ENCODE assay signal across 9 mouse cellular contexts in genomic region chr9:46150116-46150515, GRCm38 (mm10).
DNase-seq lines count a peak whose midpoint lies in the region; ATAC-seq and TF ChIP-seq lines count a peak whose summit lies in the region.
"Had no signal": no experiment of that assay in that cellular context is flagged by ENCODE, and none has a peak within 500 bp of the region (broad histone marks: within the 10 kb centered on the region; RNA-seq: fewer than 3 reads in every experiment).

No protein-coding gene starts in this region.

- H3K4me1 ChIP-seq in cortical plate, adult 2 months (ENCODE audit: control insufficient read depth, insufficient read depth, low read length): peaks cover 12% of the 10 kb centered on the region
- peaks cover 25% of the 10 kb centered on the region; the same call in 1 of the 2 replicates for H3K4me1 ChIP-seq in lung, postnatal 0 days (ENCODE audit: insufficient read depth, low read depth, low read length)

- no peaks in the 10 kb centered on the region for H3K27me3 ChIP-seq in lung, postnatal 0 days (replicated peaks; ENCODE audit: insufficient read depth, low read length)

- H3K4me3 ChIP-seq in cortical plate, adult 2 months (ENCODE audit: insufficient read depth, low read length): no peak overlapping the region
- no peak overlapping the region for H3K4me3 ChIP-seq in lung, postnatal 0 days (ENCODE audit: low read depth, low read length)

- no peak overlapping the region for H3K4me2 ChIP-seq in lung, postnatal 0 days (replicated peaks; ENCODE audit: low read depth, low read length)

- peak overlapping the region; percentile 48; the same call in 1 of the 2 replicates for H3K27ac ChIP-seq in cortical plate, adult 2 months (ENCODE audit: insufficient read depth, low read length)
- peak overlapping the region; percentile 20; the same call in 1 of the 2 replicates for H3K27ac ChIP-seq in lung, postnatal 0 days (ENCODE audit: low read length)

- intact Hi-C loops in left cerebral cortex, postnatal 14 days (cut with DNase I): no loop called here

- H3K9me3 ChIP-seq in lung, postnatal 0 days (ENCODE audit: low read length): no peaks in the 10 kb centered on the region

- peak; percentile 64; the same call in 1 of the 2 replicates for ATAC-seq in lung, postnatal 0 days

- H3K36me3 ChIP-seq in lung, postnatal 0 days (ENCODE audit: insufficient read depth, low read length): no peaks in the 10 kb centered on the region

- TF ChIP-seq EP300 in lung, postnatal 0 days (IDR thresholded peaks at IDR 0.05): no peak; the same call in none of the 2 replicates

- no peak for TF ChIP-seq CTCF in cortical plate, adult 2 months (IDR thresholded peaks at IDR 0.05; ENCODE audit: extremely low read depth, insufficient read depth, low read length)
- TF ChIP-seq CTCF in lung, postnatal 0 days (IDR thresholded peaks at IDR 0.05): no peak

- no peak overlapping the region for H3K9ac ChIP-seq in lung, postnatal 0 days (replicated peaks; ENCODE audit: low read depth)

- DNase-seq in Muller cell, postnatal 12 days (ENCODE audit: inconsistent ontology term): peak; percentile 77
- peak; percentile 65 for DNase-seq in induced T-regulatory cell, adult 2 months (ENCODE audit: low read depth)
- DNase-seq in lung, postnatal 0 days (ENCODE audit: low spot score): peak; percentile 36
- no peak for DNase-seq in left cerebral cortex, postnatal 14 days (ENCODE audit: low spot score in 2 of 2)
- no peak for DNase-seq in gastrocnemius, adult 8-10 months (ENCODE audit: low spot score in 2 of 2)
- no peak for DNase-seq in cerebellum, adult 18-20 months
- no peak for DNase-seq in frontal cortex, adult 2 months (ENCODE audit: extremely low spot score in 1 of 2, low spot score in 1 of 2)
- DNase-seq: cerebellum, adult 11 months had no signal

- 49% methylated on average over 7 of the region's 7 CpGs for WGBS in lung, postnatal 0 days

- no peak for TF ChIP-seq POLR2A in cortical plate, adult 2 months (IDR thresholded peaks at IDR 0.05; ENCODE audit: extremely low read depth, insufficient read depth, low read length)

Comparison
In these comparisons a context has a peak if more than half of its experiments do, and no peak if none do; other contexts are left out.
1. DNase-seq: peak in Muller cell, postnatal 12 days (single experiment), induced T-regulatory cell, adult 2 months (single experiment) and lung, postnatal 0 days (single experiment); none in left cerebral cortex, postnatal 14 days (0 of 2), gastrocnemius, adult 8-10 months (0 of 2), cerebellum, adult 18-20 months (0 of 2) and frontal cortex, adult 2 months (0 of 2).